Mouse (Mus musculus) thymus, postnatal 0 days (tissue): ENCODE measurements around the gene Vpreb3. TPM values are rescaled to one million over a fixed set of nuclear protein-coding genes. Genes with fewer than 3 reads are reported as not detected.
"Not testable (repeated sequence)": the region's sequence is repeated elsewhere in the genome, so short reads cannot be mapped to it uniquely, and the experiment has no call there.

Source experiments
- DNase-seq: peaks from one replicate; pipeline ENCODE4 v3.0.0-alpha.2; 2015; ENCODE audit warnings: low spot score
- polyA plus RNA-seq: library from polyadenylated mRNA; unstranded; fragments of >200 nt; fragmentation: Nextera tagmentation; extraction: Ambion mirVana; gene quantifications from 2 replicates; pipeline ENCODE4 v1.2.1, GENCODE M21; 2015

Vpreb3 gene
- polyA plus RNA-seq, 1 experiment from 2014 or later, result 1.9 TPM

GRCm38 (mm10) chr10:75973846-75974245, 31.0 kb downstream of the Vpreb3 start:
- no peak for DNase-seq

DNA sequence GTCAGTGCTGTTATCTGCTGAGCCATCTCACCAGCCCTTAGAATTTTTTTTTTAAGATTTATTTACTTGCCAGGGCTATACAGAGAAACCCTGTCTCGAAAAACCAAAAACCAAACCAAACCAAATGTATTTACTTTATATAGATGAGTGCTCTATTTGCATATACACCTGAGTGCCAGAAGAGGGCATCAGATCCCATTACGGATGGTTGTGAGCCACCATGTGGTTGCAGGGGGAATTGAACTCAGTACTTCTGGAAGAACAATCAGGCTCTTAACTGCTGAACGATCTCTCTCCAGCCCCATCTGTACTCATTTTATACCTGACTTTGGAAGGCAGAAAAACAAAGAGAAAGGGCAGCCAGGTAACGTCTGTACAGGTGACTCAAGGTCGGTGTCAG, 32.4 kb downstream of the Vpreb3 start:
- DNase-seq, result peak; percentile 52

- DNase-seq, result peak; percentile 24
Measured at GRCm38 (mm10) chr10:75978119-75978834, 35.4 kb downstream of the Vpreb3 start.

- no peak for DNase-seq
Measured at GRCm38 (mm10) chr10:75978835-75979157, 35.9 kb downstream of the Vpreb3 start.

GRCm38 (mm10) chr10:75979432-75979831, 36.6 kb downstream of the Vpreb3 start:
- no peak for DNase-seq

GRCm38 (mm10) chr10:75990430-75991042, 47.7 kb downstream of the Vpreb3 start:
- no peak for DNase-seq

GRCm38 (mm10) chr10:75993616-75994240, 50.9 kb downstream of the Vpreb3 start:
- no peak for DNase-seq

- DNase-seq, result not testable (repeated sequence)
Measured at GRCm38 (mm10) chr10:75994531-75995210, 51.8 kb downstream of the Vpreb3 start.

- DNase-seq, result no peak
Measured at GRCm38 (mm10) chr10:75995463-75995862, 52.6 kb downstream of the Vpreb3 start.

DNA sequence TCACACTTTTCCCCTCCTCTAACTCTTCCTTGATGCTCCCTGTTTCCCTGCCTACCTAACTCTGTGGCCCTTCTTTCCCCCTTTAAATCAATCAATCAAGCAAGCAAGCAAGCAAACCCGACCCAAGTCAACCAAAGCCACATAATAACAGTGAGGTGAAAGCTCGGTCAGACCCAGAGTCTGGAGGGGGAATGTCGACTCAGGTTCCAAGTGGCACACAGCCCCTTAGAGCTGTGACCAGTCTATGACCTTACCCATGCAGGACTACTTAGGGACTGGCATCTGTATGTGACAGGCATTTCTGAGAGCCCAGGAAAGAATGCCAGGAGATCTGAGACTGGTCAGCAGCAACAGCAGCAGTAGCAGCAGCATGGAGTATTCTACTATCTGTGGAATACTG, 53.5 kb downstream of the Vpreb3 start:
- DNase-seq, result no peak

Other genes starting within 250 kb of the Vpreb3 start
- 21.3 and 26.1 TPM in 2 replicates for gene Cabin1, start 178.7 kb upstream of the Vpreb3 start, polyA plus RNA-seq
- 131 and 132 TPM in 2 replicates for gene Ddt, start 169.6 kb upstream of the Vpreb3 start, polyA plus RNA-seq
- gene Gm20441, start 162.1 kb upstream of the Vpreb3 start, polyA plus RNA-seq, result not detected in 2 replicates
- gene Gstt3, start 161.6 kb upstream of the Vpreb3 start, polyA plus RNA-seq, result 9.9 and 10.1 TPM in 2 replicates
- 2.2 and 2.8 TPM in 2 replicates for gene Gstt1, start 144.5 kb upstream of the Vpreb3 start, polyA plus RNA-seq
- 0.14 and 0.18 TPM in 2 replicates for gene Gstt4, start 120.5 kb upstream of the Vpreb3 start, polyA plus RNA-seq
- 77.5 and 78.6 TPM in 2 replicates for gene Gstt2, start 105.6 kb upstream of the Vpreb3 start, polyA plus RNA-seq
- 1,368 and 1,597 TPM in 2 replicates for gene Mif, start 82.8 kb upstream of the Vpreb3 start, polyA plus RNA-seq
- gene Derl3, start 49.6 kb upstream of the Vpreb3 start, polyA plus RNA-seq, result 1.1 and 1.2 TPM in 2 replicates
- 138 and 140 TPM in 2 replicates for gene Smarcb1, start 21.4 kb upstream of the Vpreb3 start, polyA plus RNA-seq
- 21.6 and 22.2 TPM in 2 replicates for gene Chchd10, start 9.9 kb upstream of the Vpreb3 start, polyA plus RNA-seq
- gene Mmp11, start 6.6 kb upstream of the Vpreb3 start, polyA plus RNA-seq, result 7.9 and 8.6 TPM in 2 replicates
- 0.39 and 0.46 TPM in 2 replicates for gene Gm867, start 2.4 kb upstream of the Vpreb3 start, polyA plus RNA-seq
- 0.94 and 1.3 TPM in 2 replicates for gene Gm5134, start 11.5 kb downstream of the Vpreb3 start, polyA plus RNA-seq
- 16.6 TPM in 2 replicates for gene Zfp280b, start 89.6 kb downstream of the Vpreb3 start, polyA plus RNA-seq
- not detected in 2 replicates for gene Slc5a4b, start 167.9 kb downstream of the Vpreb3 start, polyA plus RNA-seq
- not detected in 2 replicates for gene Slc5a4a, start 204.4 kb downstream of the Vpreb3 start, polyA plus RNA-seq